Mouse (Mus musculus) thymus, postnatal 4 days (tissue): Measurements from ENCODE around the gene Plppr1.
"Not testable (repeated sequence)": the region's sequence is repeated elsewhere in the genome, so short reads cannot be mapped to it uniquely, and the experiment has no call there.

Source experiments
- DNase-seq: peaks from one replicate; pipeline ENCODE4 v3.0.0; 2021

Gene Plppr1

GRCm38 (mm10) chr4:49239451-49239850 is 180.4 kb downstream of the Plppr1 start:
- no peak for DNase-seq

GRCm38 (mm10) chr4:49244791-49245190 is 185.7 kb downstream of the Plppr1 start:
- no peak for DNase-seq

GRCm38 (mm10) chr4:49245274-49245673 is 186.2 kb downstream of the Plppr1 start:
- no peak for DNase-seq

GRCm38 (mm10) chr4:49251262-49251661 is 192.2 kb downstream of the Plppr1 start:
- DNase-seq, result no peak

GRCm38 (mm10) chr4:49252169-49252568 is 193.1 kb downstream of the Plppr1 start:
- no peak for DNase-seq

GRCm38 (mm10) chr4:49278515-49278914 is 219.4 kb downstream of the Plppr1 start:
- no peak for DNase-seq

- no peak for DNase-seq
Measured at GRCm38 (mm10) chr4:49284692-49285291, 225.7 kb downstream of the Plppr1 start.

GRCm38 (mm10) chr4:49285340-49286196 is 226.5 kb downstream of the Plppr1 start:
- no peak for DNase-seq

- DNase-seq, result no peak
Measured at GRCm38 (mm10) chr4:49286197-49286492, 227.1 kb downstream of the Plppr1 start.

- DNase-seq, result no peak
Measured at GRCm38 (mm10) chr4:49296434-49296833, 237.4 kb downstream of the Plppr1 start.

GRCm38 (mm10) chr4:49299576-49299975 is 240.5 kb downstream of the Plppr1 start:
- DNase-seq, result no peak

- no peak for DNase-seq
Measured at GRCm38 (mm10) chr4:49321903-49322635, 263.0 kb downstream of the Plppr1 start.

GRCm38 (mm10) chr4:49337949-49338348 is 278.9 kb downstream of the Plppr1 start:
- not testable (repeated sequence) for DNase-seq

- not testable (repeated sequence) for DNase-seq
Measured at GRCm38 (mm10) chr4:49340091-49340490, 281.0 kb downstream of the Plppr1 start.

GRCm38 (mm10) chr4:49348001-49348400 is 288.9 kb downstream of the Plppr1 start:
- DNase-seq, result not testable (repeated sequence)

GRCm38 (mm10) chr4:49348677-49349076 is 289.6 kb downstream of the Plppr1 start:
- no peak for DNase-seq

GRCm38 (mm10) chr4:49350470-49350869 is 291.4 kb downstream of the Plppr1 start:
- no peak for DNase-seq

GRCm38 (mm10) chr4:49357097-49357496 is 298.0 kb downstream of the Plppr1 start:
- no peak for DNase-seq

GRCm38 (mm10) chr4:49368046-49368445 is 309.0 kb downstream of the Plppr1 start:
- DNase-seq, result not testable (repeated sequence)

- not testable (repeated sequence) for DNase-seq
Measured at GRCm38 (mm10) chr4:49383576-49384318, 324.7 kb downstream of the Plppr1 start.

GRCm38 (mm10) chr4:49386873-49387272 is 327.8 kb downstream of the Plppr1 start:
- no peak for DNase-seq
